Mouse (Mus musculus) urinary bladder, postnatal 36 days (tissue): Measurements from ENCODE around the gene Cenpc1.

Experiments used
- DNase-seq, 2 experiments: peaks; one replicate each; pipeline ENCODE4 v3.0.0; 2022; ENCODE audit warnings: low spot score in 2 of 2, mixed read lengths in 1 of 2

Gene Cenpc1

GRCm38 (mm10) chr5:85996545-85997510 lies 68.6 kb downstream of the Cenpc1 start:
- no peak for DNase-seq

- DNase-seq, result no peak
Observed at GRCm38 (mm10) chr5:85994551-85994950, 70.8 kb downstream of the Cenpc1 start.

GRCm38 (mm10) chr5:85992805-85993721 lies 72.3 kb downstream of the Cenpc1 start:
- DNase-seq, result no peak

DNA sequence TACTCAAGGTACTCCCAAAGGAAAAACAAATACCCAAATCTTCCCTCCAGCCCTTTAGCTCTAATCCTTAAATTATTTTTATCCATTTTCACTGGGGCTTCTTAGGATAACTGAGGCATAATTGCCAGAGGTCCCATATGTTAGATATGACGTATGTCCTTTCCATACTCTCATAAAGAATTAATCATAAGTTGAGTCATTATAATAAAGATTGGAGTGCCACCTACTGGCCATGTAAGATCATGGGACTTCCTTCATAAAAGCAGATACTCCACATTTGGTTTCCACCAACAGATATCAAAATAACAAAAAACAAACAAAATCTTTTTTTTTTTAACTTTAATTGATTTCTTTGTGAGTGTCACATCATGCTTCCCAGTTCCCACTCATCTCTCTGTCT lies 73.3 kb downstream of the Cenpc1 start:
- no peak for DNase-seq

DNA sequence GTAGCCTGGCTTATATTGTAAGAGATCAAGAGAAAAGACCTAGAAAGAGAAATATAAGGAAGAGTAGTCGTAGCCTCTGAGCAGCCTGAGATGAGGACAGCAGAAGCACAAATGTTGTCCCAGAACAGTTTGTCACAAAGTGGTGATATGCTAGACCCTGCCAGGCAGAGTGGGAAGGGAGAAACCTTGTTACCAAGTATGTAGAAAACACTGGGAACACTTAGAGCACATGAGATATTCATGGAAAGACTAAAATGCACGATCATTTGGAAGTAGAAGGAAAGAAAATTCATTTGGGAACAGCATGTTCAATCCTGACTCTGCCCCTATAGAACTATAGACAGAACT lies 77.9 kb downstream of the Cenpc1 start:
- DNase-seq, result no peak

DNA sequence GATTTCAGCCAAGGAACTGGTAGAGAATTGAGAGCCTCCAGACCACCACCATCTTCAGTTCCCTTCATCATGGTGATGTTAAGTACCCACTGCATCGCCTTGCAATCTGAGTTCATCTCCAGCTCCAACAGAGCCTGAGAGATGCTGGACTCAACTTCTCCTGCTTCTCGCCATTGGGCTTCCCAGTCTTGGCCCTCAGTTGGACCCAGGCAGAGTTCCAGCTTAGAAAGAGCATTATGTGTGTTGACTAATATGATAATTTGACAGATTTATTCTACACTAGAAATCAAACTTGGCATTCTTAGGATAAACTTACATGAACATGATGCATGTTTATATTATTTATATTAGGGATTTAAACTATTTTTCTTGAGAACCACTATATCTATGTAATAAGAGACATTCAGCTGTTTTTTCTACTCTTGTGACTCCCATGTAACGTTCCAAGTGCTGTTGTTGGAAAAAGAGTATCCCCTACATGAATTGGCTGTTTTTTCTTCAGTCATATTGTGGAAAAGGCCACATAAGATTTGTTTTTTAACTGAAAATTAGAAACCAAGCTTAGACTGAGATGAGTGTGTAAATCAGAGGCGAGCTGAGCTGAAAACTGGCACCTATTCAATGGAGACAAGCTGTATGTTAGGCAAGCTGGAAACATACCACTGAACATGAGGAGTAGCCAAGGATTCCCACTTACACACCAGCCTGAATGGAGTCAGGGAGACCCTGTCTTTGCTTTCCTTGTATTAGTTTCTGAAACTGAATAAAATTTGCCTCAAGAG lies 78.5 kb downstream of the Cenpc1 start:
- DNase-seq, result no peak

DNA sequence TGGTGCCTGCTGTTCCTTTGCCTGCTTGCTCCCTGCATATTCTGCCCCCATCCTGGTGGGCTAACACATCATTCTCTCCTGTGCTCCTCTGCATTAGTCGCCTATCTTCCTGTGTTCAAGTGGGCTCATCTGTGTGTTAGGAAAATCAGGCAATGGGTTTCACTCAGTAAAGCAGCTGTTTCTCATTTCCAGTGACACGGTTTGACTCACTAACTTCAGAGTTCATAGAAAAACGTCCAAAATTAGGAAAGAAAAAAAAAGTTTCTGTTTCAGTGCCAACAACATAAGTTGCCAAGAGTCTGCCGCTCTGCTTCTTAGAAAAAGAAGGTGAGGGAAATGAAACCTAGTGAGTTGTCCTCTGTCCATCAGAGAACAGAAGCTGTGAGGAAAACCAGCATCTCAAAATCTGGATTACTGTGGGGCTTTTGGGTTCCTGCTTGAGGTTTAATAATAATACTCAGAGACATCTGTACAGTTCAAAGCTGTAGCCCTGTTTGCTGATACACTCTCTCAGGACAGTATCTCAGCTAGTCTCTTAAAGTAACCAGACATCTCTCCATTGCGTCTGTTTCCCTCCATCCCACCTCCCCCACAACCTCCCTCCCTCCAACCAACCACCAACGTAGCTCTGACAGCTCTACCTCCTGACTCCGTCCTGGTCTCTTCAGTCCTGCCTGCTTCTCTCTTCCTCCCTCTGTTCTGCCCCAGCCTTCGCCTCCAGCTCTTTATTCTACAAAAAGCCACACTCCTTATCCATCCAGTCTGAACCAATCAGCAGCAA lies 87.5 kb downstream of the Cenpc1 start:
- no peak for DNase-seq

DNA sequence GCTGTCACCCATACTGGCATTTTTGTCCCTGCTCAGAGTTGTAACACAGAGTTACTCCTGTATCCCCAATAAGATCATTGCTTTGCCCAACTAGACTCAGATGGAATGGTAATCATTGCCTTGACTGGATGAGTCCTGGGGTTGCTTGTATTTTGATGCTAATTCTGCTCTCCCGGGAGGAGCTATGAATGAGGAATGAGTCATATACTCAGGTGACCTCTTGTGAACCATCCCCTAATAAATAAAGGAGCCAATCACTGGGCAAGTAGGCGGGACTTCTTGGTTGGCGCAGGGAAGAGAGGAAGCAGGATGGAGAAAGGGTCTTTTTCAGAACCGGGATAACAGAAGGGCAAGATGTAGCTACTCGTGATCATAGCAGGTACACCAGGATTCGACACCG lies 102.6 kb downstream of the Cenpc1 start:
- DNase-seq, result no peak
